Mouse (Mus musculus): ENCODE results near the gene Mup13. TPM values are rescaled to one million over a fixed set of nuclear protein-coding genes. Genes with fewer than 3 reads are reported as not detected.
"Not testable (repeated sequence)": the region's sequence is repeated elsewhere in the genome, so short reads cannot be mapped to it uniquely, and the experiment has no call there.

Mup13 gene
- not detected in 2 replicates for polyA plus RNA-seq (2014; fragmentation: Nextera tagmentation; extraction: Ambion mirVana)

DNA sequence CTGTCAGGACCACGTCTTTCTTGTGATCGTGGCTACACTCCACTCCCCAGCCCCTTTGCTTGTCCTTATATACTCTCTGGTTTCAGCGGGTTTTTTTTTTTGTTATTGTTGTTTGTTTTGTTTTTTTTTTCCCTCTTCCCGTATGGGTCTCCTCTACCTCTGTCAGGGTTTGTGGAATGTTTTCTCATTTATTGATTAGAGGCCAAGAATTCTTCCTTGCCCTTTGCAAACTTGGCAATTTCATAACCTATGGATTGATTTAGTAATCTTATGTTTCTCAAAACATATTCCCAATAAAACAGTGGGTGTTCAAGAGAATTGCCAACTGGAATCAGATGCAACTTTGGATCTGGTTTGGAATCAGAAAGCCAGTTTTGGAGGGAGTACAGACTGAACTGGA is at the start of gene Mup13:
TSS of gene Mup13 (minus strand) at position 101 of the 400 bp plus-strand sequence.
- ATAC-seq (replicated peaks; ENCODE audit: insufficient number of reproducible peaks, low FRiP score, low TSS enrichment), result not testable (repeated sequence)

More for the DNA sequence above, at the start of gene Mup13:
- WGBS (ENCODE audit: insufficient replicate concordance), result 66% methylated on average over 4 of the region's 4 CpGs
- H3K4me2 ChIP-seq; H3K27me3 ChIP-seq (ENCODE audit: control insufficient read depth, insufficient read depth, low read length); H3K9ac ChIP-seq (ENCODE audit: low read depth, low read length); H3K4me1 ChIP-seq (ENCODE audit: control insufficient read depth, insufficient read depth, low read length); H3K36me3 ChIP-seq (ENCODE audit: control insufficient read depth, insufficient read depth, low read length); H3K4me3 ChIP-seq (ENCODE audit: low read depth, low read length); H3K9me3 ChIP-seq (replicated peaks; ENCODE audit: control insufficient read depth, low read length); H3K27ac ChIP-seq (ENCODE audit: low read depth, low read length): not testable (repeated sequence)

Other genes starting within 250 kb of the Mup13 start
- gene Mup14, start 75.7 kb upstream of the Mup13 start, polyA plus RNA-seq (2014; fragmentation: Nextera tagmentation; extraction: Ambion mirVana), result not detected in 2 replicates
- gene Mup15, start 211.5 kb upstream of the Mup13 start, polyA plus RNA-seq (2014; fragmentation: Nextera tagmentation; extraction: Ambion mirVana), result not detected in 2 replicates